Mouse (Mus musculus) liver, postnatal 0 days (tissue): ENCODE data around the gene St6gal1. TPM values are rescaled to one million over a fixed set of nuclear protein-coding genes. Genes with fewer than 3 reads are reported as not detected.

Experiments used
- ATAC-seq: fragments of 200-750 bp; cut with Nextera tagmentation; 2 replicates; pipeline ENCODE4 v1.8.0; 2017; ENCODE audit warnings: mild to moderate bottlenecking, moderate library complexity
- DNase-seq: peaks from one replicate; pipeline ENCODE4 v3.0.0-alpha.2; 2016
- H3K27ac ChIP-seq: fragments of 300-500 bp; sonication (generic); 2 replicates; pipeline ENCODE4 v1.5.1; 2014; ENCODE audit warnings: antibody characterized with exemption, moderate library complexity, mild to moderate bottlenecking, low read depth
- H3K27me3 ChIP-seq: fragments of 300-500 bp; sonication (generic); 2 replicates; pipeline ENCODE4 v1.6.1; 2014; ENCODE audit warnings: low read length, control low read depth, mixed read lengths; ENCODE audit not compliant: insufficient read depth
- H3K36me3 ChIP-seq: fragments of 300-500 bp; sonication (generic); replicated peaks from 2 replicates; pipeline ENCODE4 v1.6.1; 2014; ENCODE audit warnings: mild to moderate bottlenecking, control low read depth, low read length, moderate library complexity, mixed read lengths; ENCODE audit not compliant: insufficient read depth
- H3K4me1 ChIP-seq: fragments of 300-500 bp; sonication (generic); 2 replicates; pipeline ENCODE4 v1.6.1; 2014; ENCODE audit warnings: antibody characterized with exemption, mild to moderate bottlenecking, control low read depth; ENCODE audit not compliant: insufficient read depth
- H3K4me2 ChIP-seq: fragments of 300-500 bp; sonication (generic); 2 replicates; pipeline ENCODE4 v1.6.1; 2014; ENCODE audit warnings: low read depth, mild to moderate bottlenecking, low read length, moderate library complexity, mixed read lengths
- H3K4me3 ChIP-seq: fragments of 300-500 bp; sonication (generic); 2 replicates; pipeline ENCODE4 v1.5.1; 2014; ENCODE audit warnings: low read depth, low read length
- H3K9ac ChIP-seq: fragments of 300-500 bp; sonication (generic); replicated peaks from 2 replicates; pipeline ENCODE4 v1.6.1; 2014; ENCODE audit warnings: mild to moderate bottlenecking, moderate library complexity
- H3K9me3 ChIP-seq: fragments of 300-500 bp; sonication (generic); 2 replicates; pipeline ENCODE4 v1.6.1; 2016; ENCODE audit warnings: mild to moderate bottlenecking, control low read depth, low read length, mixed read lengths
- CTCF ChIP-seq: sonication (generic); IDR thresholded peaks from 2 replicates; pipeline ENCODE4 v1.5.1; 2016; ENCODE audit warnings: antibody characterized with exemption, low read depth
- EP300 ChIP-seq: IDR thresholded peaks from 2 replicates; pipeline ENCODE4 v1.6.1; 2016; ENCODE audit warnings: antibody characterized with exemption, low read depth, mild to moderate bottlenecking
- WGBS: fragments of 180-500 bp; shearing (Covaris S2); extraction: QIAGEN DNeasy Blood & Tissue Kit; methylation state at CpG from one replicate; pipeline ENCODE4 v1.1.7; 2014; ENCODE audit not compliant: insufficient replicate concordance; 5-methylcytosine and 5-hydroxymethylcytosine counted together
- polyA plus RNA-seq: library from polyadenylated mRNA; unstranded; fragments of >200 nt; fragmentation: Nextera tagmentation; extraction: Ambion mirVana; gene quantifications from 2 replicates; pipeline ENCODE4 v1.2.1, GENCODE M21; 2015

The St6gal1 gene
- polyA plus RNA-seq, 1 experiment from 2014 or later = 17.1 TPM

- Histone ChIP-seq H3K4me3 (no peak overlapping the region), H3K36me3 (peaks cover 19% of the 10 kb centered on the region; the same call in 1 of the 2 replicates), H3K4me1 (peaks cover 36% of the 10 kb centered on the region), H3K27me3 (no peaks in the 10 kb centered on the region), H3K4me2 (no peak overlapping the region), H3K27ac (no peak overlapping the region), H3K9ac (no peak overlapping the region), H3K9me3 (no peaks in the 10 kb centered on the region)
- TF ChIP-seq EP300 (no peak), CTCF (no peak)
- 70% methylated on average over 6 of the region's 6 CpGs for WGBS
- no peak for ATAC-seq
- DNase-seq = no peak
Measured at GRCm38 (mm10) chr16:23324867-23325650, 100.5 kb downstream of the St6gal1 start.

DNA sequence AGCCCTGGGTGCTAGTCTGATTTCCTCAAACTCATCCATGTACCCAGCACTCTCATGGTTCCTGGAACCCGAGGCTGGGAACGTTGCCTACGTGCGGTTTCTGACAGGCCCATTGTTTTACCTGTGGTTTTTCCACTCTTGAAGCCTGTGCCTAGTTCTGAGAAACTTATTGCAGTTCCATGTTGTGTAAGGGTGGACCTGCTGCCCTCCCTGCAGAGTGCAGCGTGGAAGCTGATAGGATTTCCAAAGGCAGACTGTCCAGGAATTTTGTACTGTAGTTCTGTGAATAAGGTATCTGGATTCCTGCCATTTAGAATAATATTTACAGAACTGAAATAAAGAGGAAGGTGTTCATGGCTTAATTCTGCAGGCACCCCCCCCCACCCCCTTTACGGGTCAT is 102.1 kb downstream of the St6gal1 start:
- peaks cover 29% of the 10 kb centered on the region for H3K4me1 ChIP-seq
- no peaks in the 10 kb centered on the region for H3K9me3 ChIP-seq
- 61% methylated on average over 6 of the region's 6 CpGs for WGBS
- H3K4me2 ChIP-seq = no peak overlapping the region
- H3K4me3 ChIP-seq = no peak overlapping the region
- TF ChIP-seq EP300 (no peak), CTCF (no peak)
- no peak for DNase-seq
- peak; percentile 58; the same call in 1 of the 2 replicates for ATAC-seq
- no peak overlapping the region for H3K9ac ChIP-seq
- no peak overlapping the region for H3K27ac ChIP-seq
- no peaks in the 10 kb centered on the region for H3K27me3 ChIP-seq
- H3K36me3 ChIP-seq = peaks cover 23% of the 10 kb centered on the region

GRCm38 (mm10) chr16:23327266-23327665 is 102.7 kb downstream of the St6gal1 start:
- H3K36me3 ChIP-seq = peaks cover 24% of the 10 kb centered on the region
- whole genome bisulfite sequencing = 82% methylated on average over 7 of the region's 7 CpGs
- peaks cover 24% of the 10 kb centered on the region for H3K4me1 ChIP-seq
- no peaks in the 10 kb centered on the region for H3K9me3 ChIP-seq
- H3K27me3 ChIP-seq = no peaks in the 10 kb centered on the region
- TF ChIP-seq CTCF = no peak
- TF ChIP-seq EP300 = no peak
- ATAC-seq (no peak), DNase-seq (no peak)
- H3K4me2 ChIP-seq = no peak overlapping the region
- H3K4me3 ChIP-seq = no peak overlapping the region
- no peak overlapping the region for H3K27ac ChIP-seq
- H3K9ac ChIP-seq = no peak overlapping the region

DNA sequence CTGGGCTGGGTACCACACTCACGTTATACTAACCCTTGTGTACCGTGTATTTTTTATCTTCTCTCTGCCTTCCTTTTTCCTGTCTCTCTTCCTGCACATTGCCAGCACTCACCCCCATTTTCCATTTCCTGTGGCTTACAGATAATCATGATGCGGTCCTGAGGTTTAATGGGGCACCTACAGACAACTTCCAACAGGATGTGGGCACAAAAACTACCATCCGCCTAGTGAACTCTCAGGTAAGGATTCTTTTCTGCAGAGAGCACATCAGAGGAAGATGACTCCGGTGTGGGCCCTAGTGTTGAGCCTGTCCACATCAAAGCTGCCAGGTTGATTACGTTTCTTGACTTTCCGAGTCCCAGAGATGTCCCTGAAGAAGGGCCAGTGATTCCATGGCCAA is 103.7 kb downstream of the St6gal1 start:
- WGBS = 42% methylated on average over 7 of the region's 7 CpGs
- no peak for DNase-seq
- Histone ChIP-seq H3K4me1 (peaks cover 20% of the 10 kb centered on the region), H3K4me2 (no peak overlapping the region), H3K4me3 (no peak overlapping the region), H3K9ac (no peak overlapping the region), H3K9me3 (no peaks in the 10 kb centered on the region), H3K36me3 (peaks cover 24% of the 10 kb centered on the region), H3K27me3 (no peaks in the 10 kb centered on the region), H3K27ac (no peak overlapping the region)
- TF ChIP-seq CTCF (no peak), EP300 (no peak)
- no peak for ATAC-seq

DNA sequence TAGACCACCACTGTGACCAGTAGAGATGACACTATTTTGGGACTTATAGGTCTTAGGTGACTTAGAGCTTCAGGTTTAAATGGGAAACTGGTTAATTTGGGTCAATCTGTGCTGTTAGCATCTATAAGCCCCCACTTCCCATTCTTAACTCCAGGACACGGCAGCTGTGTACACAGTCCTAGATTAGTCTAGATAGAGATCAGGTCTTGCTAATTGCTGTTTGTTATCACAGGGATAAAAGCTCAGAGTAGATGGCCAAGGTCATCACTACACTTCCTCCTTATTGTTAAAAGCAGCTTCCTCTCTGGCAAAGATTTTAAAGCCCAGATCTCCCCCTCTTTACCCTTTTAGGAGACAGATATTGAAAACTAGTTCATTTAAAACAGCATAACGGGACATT is 107.6 kb downstream of the St6gal1 start:
- TF ChIP-seq EP300 (no peak), CTCF (no peak)
- Histone ChIP-seq H3K9ac (no peak overlapping the region), H3K27ac (0 out of 2 replicates have a peak overlapping the region, but pooled peaks have one; percentile 6), H3K27me3 (no peaks in the 10 kb centered on the region), H3K4me1 (peaks cover 14% of the 10 kb centered on the region; the same call in 1 of the 2 replicates), H3K36me3 (peaks cover 23% of the 10 kb centered on the region), H3K4me3 (no peak overlapping the region), H3K4me2 (no peak overlapping the region), H3K9me3 (no peaks in the 10 kb centered on the region)
- ATAC-seq (no peak), DNase-seq (no peak)
- 54% methylated on average over 2 of the region's 2 CpGs for WGBS

GRCm38 (mm10) chr16:23332686-23333085 is 108.1 kb downstream of the St6gal1 start:
- Histone ChIP-seq H3K36me3 (peaks cover 21% of the 10 kb centered on the region), H3K4me1 (peaks cover 11% of the 10 kb centered on the region; the same call in 1 of the 2 replicates), H3K27ac (no peak overlapping the region), H3K4me2 (no peak overlapping the region), H3K4me3 (no peak overlapping the region), H3K9me3 (no peaks in the 10 kb centered on the region), H3K27me3 (no peaks in the 10 kb centered on the region), H3K9ac (no peak overlapping the region)
- DNase-seq = no peak
- TF ChIP-seq CTCF (no peak), EP300 (no peak)
- ATAC-seq = no peak
- WGBS = 54% methylated on average over 6 of the region's 6 CpGs
